Mouse (Mus musculus) c-Kit-positive CD71-positive TER-119-negative erythroid progenitor cells, embryonic 14.5 days (primary cell): ENCODE results near the gene Birc5.
"Not testable (repeated sequence)": the region's sequence is repeated elsewhere in the genome, so short reads cannot be mapped to it uniquely, and the experiment has no call there.

Source experiments
- DNase-seq: peaks from one replicate; pipeline ENCODE4 v3.0.0-alpha.2; 2013; ENCODE audit warnings: low read depth

Gene Birc5

GRCm38 (mm10) chr11:117848985-117849671, at the start of gene Birc5:
TSS of gene Birc5 (plus strand) at chr11:117849251.
- DNase-seq = peak; percentile 93

GRCm38 (mm10) chr11:117800038-117800437, 49.0 kb upstream of the Birc5 start:
- no peak for DNase-seq

- no peak for DNase-seq
These were observed 47.4 kb upstream of the Birc5 start for GRCm38 (mm10) chr11:117801650-117802049.

DNA sequence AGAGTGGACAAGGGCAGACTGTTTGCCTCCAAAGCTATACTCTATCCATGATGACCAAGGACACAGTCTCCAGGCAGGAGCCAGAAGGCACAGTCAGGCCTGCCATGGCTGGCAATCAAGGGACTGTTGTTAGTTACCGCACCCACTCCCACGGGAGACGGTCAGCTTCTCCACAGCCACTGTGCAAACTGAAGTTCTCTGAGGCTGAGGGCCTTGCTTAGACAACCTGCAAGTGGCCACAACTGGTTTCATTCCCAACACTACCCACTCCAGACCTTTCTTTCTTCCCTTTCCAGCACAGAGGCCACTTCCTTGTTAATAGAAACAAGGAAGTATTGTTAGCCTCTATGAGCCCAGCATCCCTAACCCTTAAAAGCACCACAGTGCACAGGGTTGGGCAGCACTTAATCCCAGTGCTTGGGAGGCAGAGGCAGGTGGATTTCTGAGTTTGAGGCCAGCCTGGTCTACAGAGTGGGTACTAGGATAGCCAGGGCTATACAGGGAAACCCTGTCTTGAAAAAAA, 45.8 kb upstream of the Birc5 start:
- DNase-seq = no peak

- DNase-seq = no peak
These were observed 42.3 kb upstream of the Birc5 start for GRCm38 (mm10) chr11:117806781-117807180.

DNA sequence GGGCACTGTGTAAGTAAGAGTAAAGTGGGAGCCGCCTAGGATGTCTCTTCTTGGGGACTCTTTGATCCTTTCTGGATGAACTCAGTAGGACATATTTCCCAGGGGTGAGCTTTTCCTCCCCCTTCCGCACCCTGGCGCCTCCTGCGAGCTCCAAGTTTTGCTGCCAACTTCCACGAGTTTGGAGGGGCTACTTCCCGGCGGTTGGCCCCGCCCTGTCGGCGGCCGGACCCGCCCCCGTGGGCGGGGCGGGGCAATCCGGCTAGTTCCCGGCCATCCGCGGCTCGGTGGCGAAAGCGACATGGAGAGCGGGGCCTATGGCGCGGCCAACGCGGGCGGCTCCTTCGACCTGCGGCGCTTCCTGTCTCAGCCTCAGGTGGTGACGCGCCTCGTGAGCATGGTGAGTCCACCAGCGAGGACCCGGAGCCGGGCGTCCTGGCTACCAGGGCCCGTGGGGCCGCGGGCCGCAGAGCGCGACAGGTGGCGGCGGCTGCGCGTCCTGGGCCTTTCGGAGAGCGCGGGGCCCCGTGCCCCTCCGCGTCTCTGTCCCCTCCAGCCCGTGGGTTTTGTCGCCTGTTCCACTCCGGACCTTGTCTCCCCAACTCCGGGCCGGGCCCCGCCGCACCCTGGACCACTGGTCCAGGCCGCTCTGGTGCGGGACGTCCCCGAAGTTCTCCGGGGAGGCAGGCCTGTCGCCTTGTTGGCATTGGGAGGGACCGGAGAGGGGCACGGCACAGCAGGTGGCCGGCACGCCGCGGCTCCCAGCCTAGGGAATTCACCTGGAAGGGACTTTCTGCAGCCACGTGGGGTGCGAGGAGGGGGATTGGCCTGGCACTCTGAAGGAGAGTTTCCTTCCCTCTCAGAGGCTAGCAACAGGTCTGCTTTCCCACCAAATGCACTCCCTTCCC, 39.4 kb upstream of the Birc5 start, which contains the start of the genes Gm20708 and Syngr2:
Gene Gm20708 (plus strand): TSS at position 262 of the 905 bp plus-strand sequence.
Gene Syngr2 (plus strand): TSS at position 262 of the 905 bp plus-strand sequence.
- peak; percentile 63 for DNase-seq

- peak; percentile 83 for DNase-seq
These were observed 38.5 kb upstream of the Birc5 start for GRCm38 (mm10) chr11:117810401-117811046.

GRCm38 (mm10) chr11:117813867-117814266, 35.2 kb upstream of the Birc5 start:
- no peak for DNase-seq

DNA sequence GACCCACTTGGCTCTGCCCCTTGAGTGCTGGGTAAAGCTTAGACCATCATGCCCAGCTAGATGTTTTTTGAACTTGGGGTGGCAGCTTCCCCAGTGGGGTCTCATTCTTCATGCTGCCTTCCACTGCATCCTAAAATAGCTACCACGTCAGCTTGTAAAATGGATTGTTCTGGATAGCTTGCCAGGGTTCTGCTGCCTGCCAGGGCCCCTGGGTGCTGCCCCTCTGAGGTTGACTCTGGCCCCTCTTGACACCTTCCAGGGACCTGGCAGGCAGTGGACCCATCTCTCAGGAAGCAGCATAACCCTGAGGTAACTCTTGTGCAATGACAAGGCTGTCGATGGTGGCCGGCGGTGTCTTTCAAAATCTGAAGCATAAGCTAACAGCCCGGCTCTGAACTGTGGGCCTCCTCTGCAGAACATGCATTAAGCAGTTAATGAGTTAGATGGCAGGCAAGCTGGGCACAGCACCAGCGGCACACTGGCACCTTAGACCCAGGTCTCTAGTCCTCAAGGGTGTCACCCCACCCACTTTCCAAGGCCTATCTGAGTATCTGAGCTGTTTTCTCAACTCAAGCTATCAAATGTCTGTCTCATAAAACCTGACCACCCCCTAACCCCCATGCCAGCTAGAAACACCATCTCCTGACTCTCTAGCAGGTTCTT, 34.2 kb upstream of the Birc5 start:
- no peak for DNase-seq

GRCm38 (mm10) chr11:117815850-117816249, 33.2 kb upstream of the Birc5 start:
- not testable (repeated sequence) for DNase-seq

DNA sequence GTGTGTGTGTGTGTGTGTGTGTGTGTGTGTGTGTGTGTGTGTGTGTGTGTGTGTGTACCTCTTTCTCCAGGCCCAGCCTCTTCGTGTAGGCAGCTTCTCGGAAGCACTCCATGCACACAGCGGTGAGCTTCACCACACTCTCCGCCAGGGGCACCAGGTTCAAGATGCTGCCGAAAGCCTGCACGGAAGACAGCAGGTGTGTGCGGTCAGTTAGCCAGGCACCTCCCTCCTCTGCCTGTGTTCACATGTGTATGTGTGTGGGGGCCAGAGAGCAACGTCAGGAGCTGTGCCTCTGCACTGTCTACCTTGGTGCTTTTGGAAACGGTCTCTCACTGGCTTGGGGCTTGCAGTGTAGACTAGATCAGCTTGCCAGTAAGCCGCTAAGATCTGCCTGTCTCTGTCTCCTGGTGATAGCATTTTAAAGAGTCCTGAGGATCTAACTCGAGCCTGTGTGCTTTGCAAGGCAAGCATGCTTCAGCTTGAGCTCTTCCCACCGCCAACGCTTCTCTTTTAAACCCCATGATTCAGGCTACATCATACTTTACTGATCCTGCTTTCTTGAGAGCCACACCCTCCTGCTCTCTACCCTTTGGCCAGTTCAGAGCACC, 32.6 kb upstream of the Birc5 start:
- no peak for DNase-seq

DNA sequence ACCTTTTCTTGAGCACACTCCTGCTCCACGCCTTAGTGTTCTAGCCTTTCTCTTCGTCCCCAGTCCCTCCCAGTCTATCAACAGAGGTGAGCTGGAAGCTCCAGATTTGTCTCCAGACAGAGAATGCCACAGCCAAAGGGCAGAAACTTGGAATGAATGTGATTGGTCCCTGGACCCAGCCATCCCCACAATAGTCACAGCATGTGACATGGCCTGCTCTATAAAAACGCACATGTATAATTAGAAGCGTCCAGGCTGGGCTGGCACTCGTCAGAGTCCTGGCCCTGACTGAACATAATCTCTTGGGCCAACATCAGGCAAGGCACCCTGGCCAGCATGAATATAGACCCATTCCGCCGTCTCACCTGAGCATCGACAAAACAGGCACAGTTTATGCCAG, 30.0 kb upstream of the Birc5 start:
- no peak for DNase-seq

GRCm38 (mm10) chr11:117820173-117820572, 28.9 kb upstream of the Birc5 start:
- no peak for DNase-seq

GRCm38 (mm10) chr11:117821868-117822267, 27.2 kb upstream of the Birc5 start:
- DNase-seq = no peak

DNA sequence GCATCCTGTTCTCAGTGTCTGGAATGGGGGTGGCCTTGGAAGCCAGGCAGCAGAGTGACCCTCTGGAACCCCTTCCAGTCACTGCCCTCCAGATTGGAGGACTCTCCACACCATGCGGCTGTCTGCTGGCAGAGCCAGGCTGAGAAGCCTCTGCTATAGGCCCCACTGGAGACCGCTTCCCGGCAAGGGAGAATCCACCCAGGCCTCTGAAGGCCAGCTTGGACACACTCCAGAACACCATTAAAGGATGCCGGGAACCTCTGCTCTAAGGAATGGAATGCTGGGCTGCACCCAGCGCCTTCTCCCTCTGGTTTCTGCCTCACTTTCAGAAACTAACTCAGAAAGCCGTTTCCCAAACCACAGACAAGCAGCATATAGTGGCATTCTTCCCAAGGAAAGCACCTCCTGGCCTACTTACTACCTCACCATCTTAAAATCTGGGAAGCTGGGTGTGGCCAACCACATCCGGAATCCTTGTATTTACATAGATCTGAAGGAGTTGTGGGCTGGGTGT, 26.3 kb upstream of the Birc5 start:
- DNase-seq = no peak

GRCm38 (mm10) chr11:117823411-117823810, 25.6 kb upstream of the Birc5 start:
- DNase-seq = no peak

GRCm38 (mm10) chr11:117824060-117824969, 24.7 kb upstream of the Birc5 start:
- DNase-seq = peak; percentile 68

- DNase-seq = peak; percentile 88
These were observed 23.5 kb upstream of the Birc5 start, which contains the start of the genes Afmid and Tk1 for GRCm38 (mm10) chr11:117825333-117826101. TSS of gene Afmid (plus strand) at chr11:117825924. TSS of gene Tk1 (minus strand) at chr11:117826092.

DNA sequence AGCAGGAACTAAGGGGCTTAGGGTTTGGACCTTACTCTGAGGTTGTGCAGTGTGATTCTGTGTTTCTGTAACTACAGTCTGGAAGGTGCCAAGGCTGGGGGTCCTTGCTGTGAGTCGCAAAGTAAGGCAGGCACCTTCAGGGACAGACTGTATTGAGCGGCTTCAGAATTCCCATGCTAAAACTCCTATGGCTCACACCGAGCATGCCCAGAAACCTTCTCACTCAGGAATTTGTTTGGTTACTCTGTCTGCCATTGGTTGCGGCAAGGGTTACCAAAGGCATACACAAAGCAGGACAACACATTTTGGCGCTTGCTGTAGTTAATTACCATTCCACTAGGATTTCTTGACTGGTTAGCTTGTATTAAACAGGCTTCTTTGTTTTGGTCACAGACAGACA, 22.9 kb upstream of the Birc5 start:
- no peak for DNase-seq
